Mouse (Mus musculus) liver, adult 2 months (tissue): ENCODE measurements at regions not wholly inside any gene's neighbourhood (a gene's known extent, or its start where the extent isn't known, plus 50 kb on each side); places are given as distances from the start of the nearest gene placed in this dataset.

Experiments used
- DNase-seq: peaks from one replicate; pipeline ENCODE4 v3.0.0-alpha.2; 2011; ENCODE audit warnings: low read depth, low spot score; ENCODE audit errors: extremely low read depth
- H3K27ac ChIP-seq: fragments of 200-500 bp; replicated peaks from 2 replicates; pipeline ENCODE4 v1.5.1; 2012; ENCODE audit warnings: low read depth, mild to moderate bottlenecking, control low read depth, inconsistent platforms, low read length; ENCODE audit not compliant: insufficient read depth
- H3K27me3 ChIP-seq: fragments of 200-500 bp; 2 replicates; pipeline ENCODE4 v1.6.1; 2012; ENCODE audit warnings: mild to moderate bottlenecking, moderate library complexity, low read length, inconsistent platforms; ENCODE audit not compliant: control insufficient read depth, insufficient read depth
- H3K36me3 ChIP-seq: fragments of 200-500 bp; 2 replicates; pipeline ENCODE4 v1.6.1; 2012; ENCODE audit warnings: low read length, inconsistent platforms; ENCODE audit not compliant: control insufficient read depth, insufficient read depth
- H3K4me1 ChIP-seq: fragments of 200-500 bp; 2 replicates; pipeline ENCODE4 v1.6.1; 2011; ENCODE audit warnings: low read length; ENCODE audit not compliant: control insufficient read depth, insufficient read depth
- H3K4me3 ChIP-seq: fragments of 200-500 bp; 2 replicates; pipeline ENCODE4 v1.5.1; 2011; ENCODE audit warnings: low read depth, mild to moderate bottlenecking, control low read depth, low read length, moderate library complexity; ENCODE audit not compliant: insufficient read depth
- H3K79me2 ChIP-seq: fragments of 200-500 bp; 2 replicates; pipeline ENCODE4 v1.6.1; 2012; ENCODE audit warnings: inconsistent platforms, mild to moderate bottlenecking, low read length, moderate library complexity; ENCODE audit not compliant: control insufficient read depth, insufficient read depth
- H3K9ac ChIP-seq: fragments of 200-500 bp; 2 replicates; pipeline ENCODE4 v1.6.1; 2012; ENCODE audit warnings: low read depth, mild to moderate bottlenecking, control low read depth, inconsistent platforms, low read length
- CTCF ChIP-seq: fragments of 200-500 bp; IDR thresholded peaks from 2 replicates; pipeline ENCODE4 v1.5.1; 2011; ENCODE audit warnings: low read depth, low read length, control low read depth
- POLR2A ChIP-seq: fragments of 200-500 bp; IDR thresholded peaks from 2 replicates; pipeline ENCODE4 v1.6.1; 2011; ENCODE audit warnings: low read length, control low read depth; ENCODE audit not compliant: insufficient read depth; ENCODE audit errors: extremely low read depth
- WGBS: fragments of 180-500 bp; shearing (Covaris S2); methylation state at CpG from one replicate; pipeline ENCODE4 v1.1.7; 2018; 5-methylcytosine and 5-hydroxymethylcytosine counted together

DNA sequence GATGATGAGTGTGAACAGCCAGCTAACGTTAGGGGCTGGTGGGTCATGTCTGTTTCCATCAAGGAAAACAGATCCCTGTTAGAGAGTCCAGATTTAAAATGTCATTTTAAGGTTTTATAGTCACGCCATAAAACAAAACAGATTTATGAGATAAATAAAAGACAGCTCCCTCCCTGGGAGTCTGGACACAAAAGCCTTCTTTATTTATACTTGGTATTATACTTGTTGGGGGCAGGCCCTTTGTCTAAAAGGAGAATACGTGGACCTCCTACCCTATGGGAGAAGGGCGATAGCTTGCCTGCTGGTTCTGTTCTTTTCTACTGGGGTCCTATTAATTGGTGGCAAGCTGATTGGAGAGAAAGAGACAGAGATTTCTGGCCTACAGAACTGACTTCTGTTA lies 520.1 kb upstream of the Nox3 start:
- Histone ChIP-seq H3K4me1 (no peaks in the 10 kb centered on the region), H3K79me2 (no peaks in the 10 kb centered on the region), H3K27ac (no peak overlapping the region), H3K4me3 (no peak overlapping the region), H3K36me3 (no peaks in the 10 kb centered on the region), H3K27me3 (no peaks in the 10 kb centered on the region), H3K9ac (no peak overlapping the region)
- DNase-seq, result no peak
- 84% methylated on average over 4 of the region's 4 CpGs for WGBS
- TF ChIP-seq POLR2A, result no peak
- TF ChIP-seq CTCF, result no peak

GRCm38 (mm10) chr17:4216750-4217149 lies 520.7 kb upstream of the Nox3 start:
- Histone ChIP-seq H3K36me3 (no peaks in the 10 kb centered on the region), H3K9ac (no peak overlapping the region), H3K4me3 (no peak overlapping the region), H3K79me2 (no peaks in the 10 kb centered on the region), H3K4me1 (no peaks in the 10 kb centered on the region), H3K27ac (no peak overlapping the region), H3K27me3 (no peaks in the 10 kb centered on the region)
- 88% methylated on average over 8 of the region's 8 CpGs for WGBS
- no peak for DNase-seq
- TF ChIP-seq CTCF, result no peak
- TF ChIP-seq POLR2A, result no peak

GRCm38 (mm10) chr17:4220661-4221360 lies 524.8 kb upstream of the Nox3 start:
- Histone ChIP-seq H3K4me1 (no peaks in the 10 kb centered on the region), H3K9ac (no peak overlapping the region), H3K27ac (no peak overlapping the region), H3K4me3 (no peak overlapping the region), H3K36me3 (no peaks in the 10 kb centered on the region), H3K79me2 (no peaks in the 10 kb centered on the region), H3K27me3 (no peaks in the 10 kb centered on the region)
- TF ChIP-seq POLR2A, result no peak
- no peak for TF ChIP-seq CTCF
- 83% methylated on average over 12 of the region's 12 CpGs for WGBS
- no peak for DNase-seq

DNA sequence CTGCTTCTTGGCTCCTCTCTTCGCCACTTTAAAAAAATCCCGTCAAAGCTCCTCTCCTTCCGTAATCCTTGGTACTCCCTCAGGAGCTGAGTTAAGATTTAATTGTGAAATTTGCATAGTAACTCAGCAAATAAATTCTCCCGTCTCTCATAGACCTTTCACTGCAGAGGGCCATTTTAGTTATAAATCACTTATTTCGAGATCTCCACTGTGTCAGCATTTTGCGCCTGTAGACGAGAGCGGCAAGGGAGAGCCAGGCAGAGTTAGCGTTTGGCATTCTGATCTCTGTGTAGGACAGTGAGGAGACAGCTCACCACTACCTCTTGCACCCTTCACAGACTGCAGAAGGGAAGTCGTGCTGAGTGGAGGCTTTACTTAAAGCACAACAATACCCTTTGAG lies 531.8 kb upstream of the Nox3 start:
- H3K27me3 ChIP-seq, result no peaks in the 10 kb centered on the region
- no peak for DNase-seq
- TF ChIP-seq CTCF, result no peak
- no peak for TF ChIP-seq POLR2A
- H3K79me2 ChIP-seq, result no peaks in the 10 kb centered on the region
- no peak overlapping the region for H3K4me3 ChIP-seq
- H3K9ac ChIP-seq, result no peak overlapping the region
- H3K4me1 ChIP-seq, result no peaks in the 10 kb centered on the region
- H3K36me3 ChIP-seq, result no peaks in the 10 kb centered on the region
- 73% methylated on average over 10 of the region's 10 CpGs for WGBS
- H3K27ac ChIP-seq, result no peak overlapping the region

- H3K79me2 ChIP-seq, result no peaks in the 10 kb centered on the region
- no peak for DNase-seq
- no peak overlapping the region for H3K9ac ChIP-seq
- H3K27ac ChIP-seq, result no peak overlapping the region
- no peak overlapping the region for H3K4me3 ChIP-seq
- 0 out of 2 replicates have a peak, but pooled peaks cover 2% of the 10 kb centered on the region for H3K27me3 ChIP-seq
- WGBS, result 78% methylated on average over 2 of the region's 2 CpGs
- no peak for TF ChIP-seq POLR2A
- TF ChIP-seq CTCF, result no peak
- H3K4me1 ChIP-seq, result no peaks in the 10 kb centered on the region
- no peaks in the 10 kb centered on the region for H3K36me3 ChIP-seq
Measured at GRCm38 (mm10) chr17:4229969-4230368, 533.9 kb upstream of the Nox3 start.

GRCm38 (mm10) chr17:4250476-4250875 lies 554.4 kb upstream of the Nox3 start:
- H3K4me1 ChIP-seq, result no peaks in the 10 kb centered on the region
- WGBS, result 82% methylated on average over 2 of the region's 2 CpGs
- H3K4me3 ChIP-seq, result no peak overlapping the region
- no peaks in the 10 kb centered on the region for H3K36me3 ChIP-seq
- no peak for DNase-seq
- H3K79me2 ChIP-seq, result no peaks in the 10 kb centered on the region
- TF ChIP-seq CTCF (no peak), POLR2A (no peak)
- no peak overlapping the region for H3K9ac ChIP-seq
- H3K27ac ChIP-seq, result no peak overlapping the region
- H3K27me3 ChIP-seq, result no peaks in the 10 kb centered on the region
